Mouse (Mus musculus): ENCODE measurements at regions not wholly inside any gene's neighbourhood (a gene's known extent, or its start where the extent isn't known, plus 50 kb on each side); places are given as distances from the start of the nearest gene placed in this dataset.

DNA sequence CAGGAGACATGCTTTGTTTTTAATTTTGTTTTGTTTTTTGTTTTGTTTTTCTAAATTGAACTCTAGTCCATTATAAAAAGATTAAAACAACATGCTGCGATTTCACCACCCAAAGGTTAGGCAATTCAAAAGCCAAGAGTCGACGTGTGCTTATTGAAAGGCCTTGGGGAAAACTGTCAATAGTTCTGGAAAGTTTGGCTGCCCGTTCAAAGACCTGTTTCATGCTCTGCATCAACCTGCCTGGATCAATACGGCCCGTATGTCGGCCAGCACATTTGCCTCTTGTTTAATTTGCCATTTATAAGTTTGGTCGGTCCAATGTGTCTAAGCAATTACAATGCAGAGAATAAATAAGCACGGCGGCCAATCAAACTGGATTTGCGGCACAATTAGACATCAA lies 234.3 kb upstream of the Cxcr4 start:
- no peak for DNase-seq (ENCODE audit: low read depth)

DNA sequence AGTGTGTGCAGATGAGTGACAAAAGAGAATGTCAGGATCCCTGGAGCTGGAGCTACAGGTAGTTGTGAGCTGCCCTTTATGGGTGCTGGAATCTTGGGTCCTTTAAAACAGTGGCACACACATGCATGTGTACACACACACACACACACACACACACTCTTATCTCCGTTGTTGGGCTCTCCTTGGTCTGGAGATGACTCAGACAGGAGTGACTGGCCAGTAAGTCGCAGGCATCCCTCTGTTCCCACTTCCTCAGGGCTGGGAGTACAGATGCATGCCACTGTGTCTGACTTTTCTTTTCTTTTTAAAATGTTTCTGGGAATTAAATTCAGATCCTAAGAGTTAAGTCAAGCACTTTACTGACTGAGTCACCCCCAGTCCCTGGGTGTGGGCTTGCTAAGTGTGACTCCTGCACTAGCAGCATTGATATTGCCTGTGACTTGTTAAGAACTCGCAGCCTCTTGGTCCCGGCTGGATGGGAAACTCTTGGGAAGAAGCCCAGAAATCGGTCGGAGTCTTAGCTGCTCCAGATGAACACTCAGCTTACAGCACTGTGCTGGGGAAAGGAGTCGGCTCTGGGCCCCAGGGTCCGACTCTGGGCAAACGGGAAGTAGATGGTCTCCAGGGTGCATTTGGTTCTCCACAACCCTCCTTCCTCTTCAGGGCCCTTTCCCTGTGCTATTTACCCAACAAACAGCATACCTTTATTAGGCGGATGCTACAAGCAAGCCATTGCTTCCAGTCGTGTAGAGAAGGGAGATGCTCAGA lies 233.0 kb upstream of the Cxcr4 start:
- no peak for DNase-seq (ENCODE audit: low read depth)

DNA sequence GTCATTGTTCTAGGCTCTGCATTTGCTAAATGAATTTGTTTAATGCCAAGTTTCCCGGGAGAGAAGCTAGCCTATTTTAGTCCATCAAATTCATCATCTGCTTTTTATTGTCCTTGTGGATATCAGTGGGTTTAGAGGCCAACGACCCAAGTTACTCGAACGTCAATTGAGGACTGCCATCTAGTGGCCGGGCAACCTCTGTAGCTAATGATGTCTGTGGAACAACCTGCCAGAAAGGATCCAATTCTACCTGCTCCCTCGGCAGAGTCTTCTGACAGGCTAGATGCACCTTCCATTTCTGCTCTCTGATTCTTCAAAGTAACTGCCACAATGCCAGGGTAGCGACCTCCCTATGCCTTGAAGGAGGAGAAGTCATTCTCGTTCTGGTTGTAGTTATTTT lies 232.1 kb upstream of the Cxcr4 start:
- DNase-seq (ENCODE audit: low read depth) = peak; percentile 17

DNA sequence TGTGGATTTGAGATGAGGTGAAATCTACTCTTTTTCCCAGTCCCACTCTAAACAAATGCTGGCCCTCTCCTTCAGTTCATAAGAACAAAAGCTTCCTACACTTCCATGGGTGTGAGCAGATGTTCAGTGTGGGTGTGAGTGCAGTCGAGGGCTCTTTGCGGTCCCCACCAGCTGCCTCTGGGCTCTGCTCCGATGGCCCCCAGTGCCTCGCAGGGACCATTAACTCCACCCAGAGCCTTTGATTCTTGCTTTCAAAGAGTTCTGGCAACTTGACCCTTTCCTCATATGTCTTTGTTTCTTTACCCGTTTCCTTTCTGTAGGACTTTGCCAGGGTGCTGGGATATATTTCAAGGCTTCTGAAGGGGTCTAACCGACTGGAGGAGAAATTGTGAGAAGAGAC lies 229.9 kb upstream of the Cxcr4 start:
- no peak for DNase-seq (ENCODE audit: low read depth)

DNA sequence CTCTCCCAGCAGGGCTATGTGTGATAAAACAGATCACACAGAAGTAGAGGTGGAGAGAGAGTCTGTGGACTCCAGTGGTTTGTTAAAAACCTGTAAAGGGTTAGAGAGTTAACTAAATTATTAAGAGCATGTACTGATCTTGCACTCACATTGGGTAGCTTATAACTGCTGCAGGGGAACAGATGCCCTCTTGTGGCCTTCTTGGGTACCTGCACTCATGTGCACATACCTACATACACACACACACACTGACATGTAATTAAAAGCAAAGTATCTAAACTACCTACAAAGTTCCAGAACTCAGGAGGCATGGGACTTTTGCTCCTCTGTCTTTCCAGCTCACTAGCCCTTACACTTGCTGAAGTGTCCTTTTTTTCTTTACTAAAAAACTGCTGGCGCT lies 228.4 kb upstream of the Cxcr4 start:
- DNase-seq (ENCODE audit: low read depth) = no peak

DNA sequence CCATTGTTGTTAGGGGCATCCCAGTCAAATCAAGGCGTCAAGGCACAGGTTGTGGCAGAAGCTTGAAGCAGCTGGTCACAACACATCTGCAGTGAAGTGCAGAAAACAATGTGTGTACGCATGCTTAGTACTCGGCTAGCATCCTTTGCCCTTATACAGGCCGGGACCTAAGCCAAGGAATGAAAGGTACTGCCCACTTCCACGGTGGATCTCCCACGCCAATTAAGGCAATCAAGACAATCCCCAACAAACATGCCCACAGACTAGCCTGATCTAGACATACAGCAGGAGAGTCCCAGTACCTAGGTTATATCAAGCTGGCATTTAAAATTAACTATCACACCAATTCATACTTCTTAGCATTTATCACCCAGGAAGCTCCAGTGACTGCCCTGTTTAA lies 227.5 kb upstream of the Cxcr4 start:
- no peak for DNase-seq (ENCODE audit: low read depth)

DNA sequence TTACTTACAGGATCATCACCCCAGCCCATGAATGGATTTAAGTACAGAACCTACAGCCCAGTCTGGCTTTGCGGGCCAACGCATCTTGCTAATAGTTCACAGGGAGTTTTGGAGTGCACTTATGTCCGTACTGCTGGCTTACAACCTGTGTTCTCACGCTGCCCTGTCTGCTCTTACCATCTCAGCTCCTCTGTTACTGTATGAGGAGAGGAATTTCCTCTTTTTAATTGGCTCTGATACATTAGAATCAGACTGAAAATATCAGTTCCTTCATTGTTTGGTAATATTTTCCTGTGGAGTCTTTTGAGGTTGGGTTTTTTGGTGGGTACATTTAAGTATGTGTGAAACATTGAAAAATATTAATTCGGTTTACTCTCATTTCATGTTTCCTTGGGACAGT lies 221.3 kb upstream of the Cxcr4 start:
- no peak for DNase-seq (ENCODE audit: low read depth)

DNA sequence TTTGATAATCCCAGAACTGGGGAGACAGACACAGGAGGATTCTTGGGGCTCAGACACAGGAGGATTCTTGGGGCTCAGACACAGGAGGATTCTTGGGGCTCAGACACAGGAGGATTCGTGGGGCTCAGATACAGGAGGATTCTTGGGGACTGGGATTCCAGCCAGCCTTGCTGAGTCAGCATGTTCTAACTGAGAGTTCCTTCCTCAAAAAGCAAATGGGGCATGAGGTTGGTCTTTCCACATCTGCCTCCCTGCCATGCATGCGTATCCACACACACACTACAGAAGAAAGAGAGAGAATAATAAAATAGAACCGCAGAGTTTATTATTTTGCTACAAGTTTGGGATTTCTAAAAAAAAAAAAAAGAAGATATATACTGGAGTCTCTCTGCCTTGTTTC lies 218.8 kb upstream of the Cxcr4 start:
- no peak for DNase-seq (ENCODE audit: low read depth)

DNA sequence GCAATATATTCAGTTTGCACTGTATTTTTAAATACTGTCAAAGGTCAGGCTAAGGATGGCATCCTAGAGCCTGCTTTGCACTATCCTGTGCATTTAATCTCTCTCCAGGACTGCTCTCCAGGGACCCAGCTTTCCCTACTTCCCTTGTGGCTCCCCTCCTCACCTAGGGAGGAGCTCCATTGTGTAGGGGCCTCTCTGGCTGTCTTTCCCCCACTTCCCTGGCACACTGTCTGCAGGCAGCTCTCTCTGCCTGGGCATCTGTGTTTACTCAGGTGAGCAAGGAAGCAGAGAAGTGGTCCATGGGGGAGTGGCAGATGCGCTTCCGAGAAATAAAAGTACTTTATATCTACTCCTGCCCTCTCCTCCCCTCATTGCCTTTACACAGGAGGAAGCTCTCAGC lies 218.0 kb upstream of the Cxcr4 start:
- DNase-seq (ENCODE audit: low read depth) = no peak

DNA sequence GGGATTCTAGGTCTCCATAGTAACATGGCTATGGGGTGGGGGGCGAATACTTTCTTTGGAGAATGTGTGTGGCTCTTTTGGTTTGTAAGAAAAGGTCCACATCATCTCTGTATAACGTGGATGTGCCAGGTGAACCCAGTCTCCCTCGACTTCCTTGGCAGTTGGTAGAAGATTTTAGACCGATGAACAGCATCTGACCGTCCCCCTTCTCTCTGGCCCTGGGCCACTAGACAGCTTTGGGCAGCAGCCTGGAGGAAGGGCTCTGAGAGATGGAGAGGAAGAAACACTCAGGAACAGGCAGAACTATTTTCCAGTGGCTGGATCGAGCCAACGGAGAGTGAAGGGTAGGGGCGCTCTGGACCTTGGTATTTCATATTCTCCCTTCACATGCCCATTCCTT lies 217.5 kb upstream of the Cxcr4 start:
- no peak for DNase-seq (ENCODE audit: low read depth)

DNA sequence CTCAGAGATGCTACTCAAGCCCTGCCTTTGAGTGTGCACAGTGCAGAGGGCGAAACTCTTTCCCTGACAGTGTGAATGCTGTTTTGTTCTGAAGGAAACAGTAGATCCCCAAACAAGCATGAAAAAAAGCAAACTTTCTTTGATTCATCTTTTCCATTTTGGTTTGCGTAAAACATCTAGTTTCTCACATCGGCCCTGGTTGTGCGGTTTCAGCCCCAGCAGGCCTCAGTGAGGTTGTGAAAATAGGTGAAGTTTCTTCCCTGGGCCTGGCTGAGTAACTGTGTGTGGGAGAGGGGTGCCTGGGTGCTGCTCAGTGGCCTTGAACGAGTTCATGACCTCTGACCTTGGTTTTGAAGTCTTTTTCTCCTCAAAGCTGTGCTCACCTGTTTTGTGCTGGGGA lies 216.5 kb upstream of the Cxcr4 start:
- DNase-seq (ENCODE audit: low read depth) = no peak

DNA sequence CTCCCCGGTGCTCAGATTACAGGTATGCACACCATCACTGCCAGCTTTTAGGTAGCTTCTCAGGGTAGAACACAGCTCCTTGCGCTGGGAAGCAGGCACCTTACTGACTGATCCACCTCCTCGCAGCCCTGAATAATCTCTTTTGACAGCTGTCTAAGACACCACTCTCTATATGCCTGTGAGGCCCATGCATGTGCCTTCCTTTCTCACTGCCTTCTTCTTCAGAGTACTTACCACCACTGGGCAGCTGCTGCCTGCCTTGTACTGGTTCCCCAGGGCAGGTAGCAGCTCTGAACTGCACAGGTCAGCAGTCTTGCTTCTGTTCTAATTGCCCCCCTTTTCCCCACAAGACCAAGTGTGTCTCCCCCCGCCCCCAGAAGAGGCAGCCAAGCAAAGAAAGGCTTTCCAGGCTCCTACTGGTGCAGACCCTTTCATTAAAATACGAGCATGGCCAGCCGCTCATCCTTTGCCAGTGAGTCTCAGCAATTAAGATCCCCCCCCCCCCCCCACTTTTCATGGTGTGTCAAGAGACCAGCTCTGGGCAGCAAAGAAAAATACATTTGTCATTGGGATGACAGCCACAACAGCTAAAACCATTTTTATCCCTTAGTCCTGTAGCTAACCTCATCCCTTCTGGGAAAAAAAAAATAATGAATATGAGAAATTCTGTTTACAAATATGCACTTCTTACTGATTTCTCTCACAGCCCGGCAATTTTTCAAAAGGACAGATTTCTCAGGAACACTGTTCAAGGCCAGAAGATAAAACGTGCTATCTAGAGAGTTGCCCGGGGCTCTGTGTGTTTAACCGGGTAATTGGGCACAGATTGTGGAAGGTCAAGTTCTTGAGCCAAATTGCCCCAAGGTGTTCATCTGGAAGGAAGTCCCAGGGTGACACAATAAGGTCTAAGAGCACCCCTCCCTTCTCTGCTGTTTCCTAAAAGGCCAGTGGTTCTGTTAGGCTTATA lies 213.9 kb upstream of the Cxcr4 start:
- no peak for DNase-seq (ENCODE audit: low read depth)

DNA sequence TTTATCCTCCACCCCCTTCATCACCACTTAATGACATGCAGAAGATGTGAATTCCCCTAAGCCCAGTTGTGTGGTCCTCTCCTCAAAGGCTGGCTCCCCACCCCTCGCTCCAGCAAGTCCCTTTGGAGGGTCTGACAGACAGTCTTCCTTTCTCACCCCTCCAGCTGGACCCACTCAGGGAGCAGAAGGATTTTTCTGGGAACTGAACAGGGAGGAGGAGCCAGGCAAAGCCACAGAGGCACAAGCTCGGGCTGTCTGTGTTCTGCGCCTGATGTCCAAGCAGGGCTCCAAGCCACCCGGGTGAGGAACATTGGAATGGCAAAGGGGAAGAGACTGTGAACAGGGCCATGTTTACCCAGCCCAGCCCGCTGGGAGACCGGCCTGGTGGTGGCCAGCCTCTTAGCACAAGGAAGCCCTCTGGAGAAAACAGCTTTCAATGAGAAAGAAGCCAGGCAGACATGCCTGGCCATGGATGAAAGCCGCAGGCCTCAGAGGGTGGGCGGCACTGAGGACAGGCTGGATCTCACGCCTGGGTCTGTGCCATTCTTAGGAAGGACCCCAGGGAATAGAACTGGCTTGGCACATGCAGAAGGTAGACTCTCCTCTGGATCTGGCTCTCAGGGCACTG lies 211.5 kb upstream of the Cxcr4 start:
- DNase-seq (ENCODE audit: low read depth) = no peak

DNA sequence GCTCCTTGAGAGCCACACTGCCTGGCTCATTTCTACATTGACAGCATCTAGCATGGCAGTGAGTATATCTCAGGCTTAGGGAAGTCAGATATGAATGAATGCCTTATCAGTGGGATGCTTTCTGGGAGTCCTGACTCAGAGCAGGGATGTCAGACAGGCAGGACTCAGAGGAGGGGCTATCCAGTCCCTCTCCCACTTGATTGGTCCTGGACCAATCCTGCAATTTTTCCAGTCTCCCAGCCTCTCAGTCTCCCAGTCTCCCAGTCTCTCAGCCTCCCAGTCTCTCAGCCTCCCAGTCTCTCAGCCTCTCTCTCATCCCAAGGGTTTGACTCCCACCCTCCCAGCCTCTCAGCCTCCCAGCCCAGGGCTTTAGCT lies 211.0 kb upstream of the Cxcr4 start:
- no peak for DNase-seq (ENCODE audit: low read depth)

DNA sequence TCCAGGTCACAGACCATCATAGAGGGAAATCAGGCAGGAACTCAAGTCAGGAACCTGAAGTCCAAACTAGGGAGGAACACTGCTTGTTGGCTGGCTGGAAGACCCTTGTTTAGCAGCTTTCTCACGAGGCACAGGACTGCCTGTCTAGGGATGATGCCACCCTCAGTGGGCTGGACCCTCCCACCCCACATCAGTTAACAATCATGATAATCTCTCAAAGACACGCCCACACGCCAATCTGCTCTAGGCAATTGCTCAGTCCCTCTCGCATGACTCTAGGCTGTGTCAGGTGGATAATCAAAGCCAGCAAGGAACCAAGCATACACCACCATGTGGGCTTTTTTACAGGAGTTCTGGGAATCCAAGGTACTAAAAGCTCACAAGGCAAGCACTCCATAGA lies 206.6 kb upstream of the Cxcr4 start:
- no peak for DNase-seq (ENCODE audit: low read depth)

DNA sequence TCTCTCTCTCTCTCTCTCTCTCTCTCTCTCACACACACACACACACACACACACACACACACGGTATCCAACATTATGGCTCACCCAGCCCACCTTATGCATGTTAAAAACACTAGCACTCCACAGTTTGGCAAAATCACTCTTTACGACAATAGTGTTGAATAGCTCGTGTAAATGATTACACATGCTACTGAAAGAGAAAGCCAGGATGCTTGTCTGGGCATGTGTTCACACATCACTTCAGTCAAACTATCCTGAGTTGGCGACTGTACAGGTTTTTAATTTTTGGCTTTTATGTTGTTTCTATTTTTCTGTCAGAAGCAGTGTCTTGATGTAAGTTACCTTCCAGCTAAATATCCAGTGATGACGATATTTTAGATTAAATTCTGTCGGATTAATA lies 203.6 kb upstream of the Cxcr4 start:
- no peak for DNase-seq (ENCODE audit: low read depth)

DNA sequence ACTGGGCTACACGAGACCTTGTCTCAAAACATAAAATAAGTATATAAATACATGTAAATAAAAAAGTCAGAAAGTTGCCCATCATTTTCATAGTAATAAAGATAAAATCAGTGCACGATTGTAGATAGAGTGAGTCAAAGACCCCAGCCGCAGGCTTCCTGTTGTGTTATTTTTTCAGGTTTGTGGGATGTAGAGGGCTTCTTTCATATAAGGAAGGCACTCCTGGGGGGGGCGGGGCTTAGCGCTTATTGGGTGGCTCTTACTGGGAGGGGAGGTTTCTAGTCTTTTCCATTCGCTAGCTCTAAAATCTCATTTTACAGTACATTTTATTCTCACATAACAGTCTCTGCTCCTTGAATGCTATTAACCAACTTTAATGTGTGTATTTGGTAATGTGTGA lies 198.8 kb upstream of the Cxcr4 start:
- DNase-seq (ENCODE audit: low read depth) = no peak

DNA sequence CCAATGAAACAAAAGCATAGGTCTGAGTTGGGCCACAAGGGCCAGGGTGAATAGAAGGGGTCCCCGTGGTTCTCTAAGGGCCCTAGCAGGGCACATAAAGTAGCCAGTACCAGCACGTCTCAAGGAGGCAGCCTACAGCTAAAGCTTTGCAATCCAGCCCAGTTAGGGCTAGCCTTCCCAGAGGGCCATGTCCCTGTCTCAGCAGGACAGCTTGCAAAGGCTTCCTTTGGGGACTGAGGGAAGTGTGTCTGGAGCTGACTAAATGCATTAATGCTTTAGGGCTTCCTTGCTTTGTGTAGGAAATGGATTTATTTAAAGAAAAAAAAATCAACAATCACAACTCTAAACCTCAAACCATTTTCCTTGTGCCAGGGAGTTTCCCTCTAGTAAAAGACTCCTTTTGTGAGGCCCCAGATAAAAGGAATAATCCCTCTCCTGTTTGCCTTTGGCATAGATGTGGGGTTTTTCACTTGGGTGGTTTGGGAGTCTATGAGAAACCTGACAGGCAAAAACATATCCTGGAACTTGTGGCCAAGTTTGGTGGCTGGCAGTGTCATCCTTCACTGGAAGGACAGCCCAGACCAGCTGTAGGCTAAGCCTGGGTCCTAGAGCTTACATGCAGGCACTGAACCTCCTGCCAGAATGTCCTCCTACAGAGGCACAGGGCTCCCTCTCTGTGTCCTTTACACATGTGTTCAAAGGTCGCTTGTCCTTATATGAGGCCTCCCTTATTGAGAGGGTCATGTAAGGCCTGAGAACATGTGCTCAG lies 197.7 kb upstream of the Cxcr4 start:
- DNase-seq (ENCODE audit: low read depth) = no peak

DNA sequence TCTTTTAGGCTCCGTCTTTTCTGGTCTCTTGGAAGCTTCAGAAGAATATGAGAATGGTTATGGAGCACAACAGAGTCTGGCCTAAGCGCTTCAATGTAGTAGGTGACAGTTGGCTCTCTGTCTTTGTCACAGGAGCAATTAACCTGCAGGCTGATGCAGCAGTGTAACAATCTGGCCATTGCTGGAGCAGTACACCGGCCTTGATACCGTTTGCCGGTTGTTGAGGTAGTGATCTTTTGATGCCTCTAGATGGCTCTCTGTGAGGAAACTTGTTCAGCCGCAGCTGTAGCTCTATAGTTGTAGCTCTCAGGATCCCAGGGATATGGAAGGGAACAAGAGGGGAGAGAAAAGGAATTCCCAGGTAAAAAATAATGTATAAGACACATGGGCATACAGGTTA lies 196.1 kb upstream of the Cxcr4 start:
- no peak for DNase-seq (ENCODE audit: low read depth)

DNA sequence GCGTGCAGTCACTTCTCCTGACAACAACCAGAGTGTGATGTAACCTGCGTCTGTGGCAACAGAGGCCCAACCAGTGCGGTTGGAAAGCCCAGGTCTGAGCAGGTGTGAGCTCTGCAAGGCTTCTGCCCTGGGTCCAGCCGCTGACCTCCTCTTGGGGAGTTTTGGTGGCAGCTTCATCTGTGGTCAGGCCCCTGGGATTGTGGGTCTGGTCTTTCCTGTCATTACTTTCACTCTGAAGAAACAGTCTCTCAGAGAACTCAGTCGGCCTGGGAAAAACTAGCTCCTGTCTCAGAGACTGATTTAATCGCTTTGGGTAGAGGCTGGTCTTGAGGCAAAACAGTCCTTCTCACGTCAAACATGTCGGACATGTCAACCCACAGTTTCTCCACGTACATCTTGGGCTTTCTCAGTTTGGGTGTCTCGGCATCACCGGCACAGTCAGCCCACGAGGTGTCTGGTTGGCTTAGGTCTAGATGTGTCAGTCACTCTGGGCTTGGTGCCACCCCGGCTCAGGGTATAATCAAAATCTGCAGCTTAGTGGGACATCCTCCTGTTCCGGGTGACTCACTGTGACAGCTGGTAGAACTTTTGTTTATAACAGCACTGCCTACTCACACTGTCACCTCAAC lies 195.0 kb upstream of the Cxcr4 start:
- no peak for DNase-seq (ENCODE audit: low read depth)

DNA sequence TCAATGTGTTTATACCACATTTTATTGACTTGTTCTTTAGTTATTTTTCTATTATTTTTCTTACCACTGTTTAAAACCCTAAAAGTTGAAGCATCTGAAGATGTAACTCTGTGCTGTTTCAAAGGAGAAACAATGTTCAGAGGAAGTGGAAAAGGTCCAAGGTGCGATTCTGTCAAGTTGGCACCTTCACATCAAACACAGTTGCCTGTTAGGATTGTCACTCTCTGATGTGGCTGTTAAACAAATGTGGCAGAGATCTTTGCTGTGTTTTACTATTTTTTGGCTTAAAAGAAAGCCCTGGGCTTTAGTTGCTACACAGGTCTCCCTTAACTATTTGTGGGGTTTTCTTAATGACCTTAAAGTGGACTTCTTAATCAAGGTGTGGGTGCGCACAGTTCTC lies 190.2 kb upstream of the Cxcr4 start:
- no peak for DNase-seq (ENCODE audit: low read depth)

DNA sequence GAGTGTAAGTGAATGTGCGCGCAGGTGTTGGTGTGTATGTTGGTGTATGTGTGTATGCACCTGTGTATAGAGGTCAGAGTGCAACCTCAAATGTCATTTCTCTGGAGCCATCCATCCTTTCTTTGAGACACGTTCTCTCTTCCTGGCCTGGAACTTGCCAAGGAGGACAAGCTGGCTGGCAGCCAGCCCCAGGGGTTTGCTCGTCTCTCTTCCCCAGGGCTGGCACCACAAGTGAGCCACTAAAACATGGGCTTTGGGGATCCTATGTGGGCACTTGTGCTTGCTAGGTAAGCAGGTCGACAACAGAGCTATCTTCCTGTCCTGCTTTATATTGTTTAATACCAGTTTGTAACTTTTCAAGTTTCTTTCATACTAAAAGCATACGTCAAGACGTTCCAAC lies 189.8 kb upstream of the Cxcr4 start:
- no peak for DNase-seq (ENCODE audit: low read depth)
